ENCODE assay signal across 14 mouse cellular contexts in genomic region chr11:69510796-69511496, GRCm38 (mm10). TPM values are rescaled to one million over a fixed set of nuclear protein-coding genes. Genes with fewer than 3 reads are reported as not detected.
DNase-seq lines count a peak whose midpoint lies in the region; ATAC-seq and TF ChIP-seq lines count a peak whose summit lies in the region.
"Had no signal": no experiment of that assay in that cellular context is flagged by ENCODE, and none has a peak within 500 bp of the region (broad histone marks: within the 10 kb centered on the region; RNA-seq: fewer than 3 reads in every experiment).

No protein-coding gene starts in this region.

- no peaks in the 10 kb centered on the region for H3K27me3 ChIP-seq in limb, embryonic 14.5 days (ENCODE audit: control insufficient read depth, insufficient read depth, low read length)
- H3K27me3 ChIP-seq: midbrain, embryonic 13.5 days had no signal

- H3K4me3 ChIP-seq in limb, embryonic 14.5 days (replicated peaks; ENCODE audit: low read length): no peak overlapping the region
- H3K4me3 ChIP-seq: left cerebral cortex, adult 2 months; midbrain, embryonic 13.5 days had no signal

- 15% methylated on average over 7 of the region's 7 CpGs for WGBS in limb, embryonic 14.5 days

- peak; percentile 53 to 76 for DNase-seq in adrenal gland, adult (ENCODE audit: inconsistent age in 2 of 2, low spot score in 1 of 2)
- DNase-seq in adrenal gland, adult 18-20 months (ENCODE audit: low spot score in 2 of 2): no peak
- peak; percentile 44 for DNase-seq in ovary, adult 18-20 months (ENCODE audit: low spot score)
- no peak for DNase-seq in ovary, postnatal 14 days (ENCODE audit: low spot score)
- DNase-seq in limb, embryonic 14.5 days (ENCODE audit: low spot score): peak; percentile 57
- no peak for DNase-seq in urinary bladder, postnatal 14 days (ENCODE audit: low spot score)
- no peak for DNase-seq in left cerebral cortex, adult 11 months (ENCODE audit: low spot score)
- DNase-seq in gastrocnemius, postnatal 36 days: no peak
- DNase-seq: cerebellum, adult 11 months; kidney, adult 9 months; thymus, postnatal 36 days had no signal

- no peak overlapping the region for H3K4me2 ChIP-seq in limb, embryonic 14.5 days (replicated peaks; ENCODE audit: low read depth, low read length, severe bottlenecking)
- H3K4me2 ChIP-seq: midbrain, embryonic 13.5 days had no signal

- TF ChIP-seq POLR2A in limb, embryonic 14.5 days (IDR thresholded peaks at IDR 0.05; ENCODE audit: borderline replicate concordance, extremely low read depth, insufficient read depth, insufficient read length): no peak

- intact Hi-C loops in gastrocnemius, postnatal 36 days (cut with DNase I): loop anchor here (5.0 kb wide), 1 partner anchor 239 kb away; no protein-coding TSS in a partner anchor

- H3K9me3 ChIP-seq in limb, embryonic 14.5 days (ENCODE audit: control insufficient read depth, low read length): no peaks in the 10 kb centered on the region
- H3K9me3 ChIP-seq: midbrain, embryonic 13.5 days had no signal

- H3K9ac ChIP-seq in limb, embryonic 14.5 days (ENCODE audit: low read depth, low read length, severe bottlenecking): no peak overlapping the region
- H3K9ac ChIP-seq: midbrain, embryonic 13.5 days had no signal

- H3K27ac ChIP-seq in limb, embryonic 14.5 days (replicated peaks; ENCODE audit: low read depth, low read length): peak overlapping the region; percentile 39; the same call in 1 of the 2 replicates
- H3K27ac ChIP-seq: left cerebral cortex, adult 2 months; midbrain, embryonic 13.5 days had no signal

- ATAC-seq in limb, embryonic 14.5 days (ENCODE audit: low FRiP score, low read depth): peak; percentile 69; the same call in 1 of the 2 replicates
- ATAC-seq: midbrain, embryonic 13.5 days; Patski had no signal

- H3K4me1 ChIP-seq in limb, embryonic 14.5 days (ENCODE audit: control insufficient read depth, insufficient read depth, low read length): peaks cover 12% of the 10 kb centered on the region; the same call in 1 of the 2 replicates
- H3K4me1 ChIP-seq: midbrain, embryonic 13.5 days had no signal

- no peaks in the 10 kb centered on the region for H3K36me3 ChIP-seq in limb, embryonic 14.5 days (ENCODE audit: control insufficient read depth, insufficient read depth, low read length)
- H3K36me3 ChIP-seq: midbrain, embryonic 13.5 days had no signal

RNA-seq across cellular contexts. Expression of gene Dnah2, which starts 38.0 kb away (rescaled TPM):
- under 1 TPM; 0.13 TPM for total RNA-seq in adrenal gland, adult 18-20 months (2021)
- 4.5 and 4.7 TPM in 2 replicates for polyA plus RNA-seq in limb, embryonic 14.5 days (2012; rRNA removed)
- 3.6 and 4.2 TPM in 2 replicates for polyA plus RNA-seq in limb, embryonic 14.5 days (2014; fragmentation: Nextera tagmentation; extraction: Ambion mirVana)
- total RNA-seq in gastrocnemius, postnatal 36 days (2021): under 1 TPM; 0.13 to 0.27 TPM

RNA-seq across cellular contexts. Expression of gene Efnb3, which starts 49.1 kb away (rescaled TPM):
- under 1 TPM; 0.74 to 0.76 TPM for total RNA-seq in adrenal gland, adult 18-20 months (2021)
- 57.6 and 78.1 TPM in 2 replicates for polyA plus RNA-seq in limb, embryonic 14.5 days (2012; rRNA removed)
- polyA plus RNA-seq in limb, embryonic 14.5 days (2014; fragmentation: Nextera tagmentation; extraction: Ambion mirVana): 12.7 and 14.6 TPM in 2 replicates
- total RNA-seq in gastrocnemius, postnatal 36 days (2021): under 1 TPM; 0.23 to 0.62 TPM

Comparison
In these comparisons a context has a peak if more than half of its experiments do, and no peak if none do; other contexts are left out.
1. DNase-seq: peak in adrenal gland, adult (2 of 2), ovary, adult 18-20 months (single experiment) and limb, embryonic 14.5 days (single experiment); none in adrenal gland, adult 18-20 months (0 of 2), ovary, postnatal 14 days (single experiment), urinary bladder, postnatal 14 days (single experiment), left cerebral cortex, adult 11 months (single experiment) and gastrocnemius, postnatal 36 days (0 of 2).